Mouse (Mus musculus): ENCODE data around the gene Tmem170.
"Not testable (repeated sequence)": the region's sequence is repeated elsewhere in the genome, so short reads cannot be mapped to it uniquely, and the experiment has no call there.

The Tmem170 gene

DNA sequence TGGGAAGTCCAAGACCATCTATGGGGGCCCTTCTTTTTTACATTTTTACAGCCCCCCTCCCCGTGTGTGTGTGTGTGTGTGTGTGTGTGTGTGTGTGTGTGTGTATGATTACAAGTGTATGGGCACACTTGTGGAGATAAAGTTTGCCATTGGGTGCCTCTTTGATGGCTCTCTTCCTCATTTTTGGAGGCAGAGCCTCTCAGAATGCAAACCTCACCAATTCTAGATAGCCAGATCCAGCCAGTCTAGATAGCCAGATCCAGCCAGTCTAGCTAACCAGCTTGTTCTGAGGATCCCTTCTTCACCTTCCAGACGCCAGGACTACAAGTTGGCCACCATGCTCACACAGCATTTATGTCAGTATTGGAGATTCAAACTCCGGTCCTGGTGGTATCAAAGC, 5.3 kb downstream of the Tmem170 start:
- DNase-seq = no peak

DNA sequence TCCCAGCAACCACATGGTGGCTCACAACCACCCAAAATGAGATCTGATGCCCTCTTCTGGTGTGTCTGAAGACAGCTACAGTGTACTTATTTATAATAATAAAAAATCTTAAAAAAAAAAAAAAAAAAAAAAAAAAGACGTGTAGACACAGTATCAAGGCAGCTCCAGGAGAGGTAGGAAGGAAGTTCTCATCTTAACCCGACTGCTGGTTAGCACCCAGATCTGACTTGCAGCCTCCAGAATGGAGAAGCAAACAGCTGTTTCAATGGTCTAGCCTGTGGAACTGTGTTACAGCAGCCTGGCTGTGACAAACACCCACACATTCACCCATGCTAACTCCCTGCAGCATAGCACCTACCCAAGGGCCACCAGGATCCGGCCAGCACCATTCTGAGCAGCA, 6.2 kb downstream of the Tmem170 start:
- DNase-seq = no peak

DNA sequence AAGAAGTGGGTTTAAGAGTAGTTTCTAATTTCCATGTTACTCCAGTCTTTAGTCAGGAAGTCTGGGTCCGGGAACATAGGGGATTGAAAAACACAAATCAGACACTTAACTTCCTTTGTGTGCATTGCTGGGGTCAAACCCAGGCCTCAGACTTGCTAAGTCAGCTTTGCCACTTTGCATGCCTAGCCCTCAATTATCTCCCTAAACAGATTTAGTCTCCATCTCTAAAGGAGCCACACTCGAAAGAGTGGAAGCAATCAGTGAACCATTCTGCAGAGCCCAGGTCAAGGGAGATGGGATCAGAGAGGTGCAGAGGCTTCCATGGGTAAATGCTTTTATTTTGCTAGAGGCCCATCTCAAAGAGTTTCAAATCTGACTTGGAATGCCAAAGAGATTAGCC, 7.9 kb downstream of the Tmem170 start:
- DNase-seq = no peak

DNA sequence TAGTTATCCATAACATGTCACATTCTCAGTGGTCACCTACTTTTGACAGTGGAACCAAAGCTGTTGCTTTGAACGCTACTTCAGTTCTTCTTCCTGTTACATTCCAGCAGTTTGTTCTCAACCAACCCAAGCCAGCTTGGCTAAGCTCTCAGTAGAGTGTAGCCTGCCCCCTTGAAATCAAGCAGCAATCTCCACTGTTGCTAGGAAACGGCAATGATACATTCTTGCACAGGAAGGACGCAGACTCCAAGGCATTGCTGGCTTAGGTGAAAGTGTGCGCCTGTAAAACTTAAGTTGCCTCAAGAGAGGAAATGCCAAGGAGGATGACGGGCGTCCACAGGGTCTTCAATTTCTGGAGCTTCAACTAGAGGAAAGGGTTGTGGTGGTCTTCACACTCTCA, 10.7 kb downstream of the Tmem170 start:
- no peak for DNase-seq

DNA sequence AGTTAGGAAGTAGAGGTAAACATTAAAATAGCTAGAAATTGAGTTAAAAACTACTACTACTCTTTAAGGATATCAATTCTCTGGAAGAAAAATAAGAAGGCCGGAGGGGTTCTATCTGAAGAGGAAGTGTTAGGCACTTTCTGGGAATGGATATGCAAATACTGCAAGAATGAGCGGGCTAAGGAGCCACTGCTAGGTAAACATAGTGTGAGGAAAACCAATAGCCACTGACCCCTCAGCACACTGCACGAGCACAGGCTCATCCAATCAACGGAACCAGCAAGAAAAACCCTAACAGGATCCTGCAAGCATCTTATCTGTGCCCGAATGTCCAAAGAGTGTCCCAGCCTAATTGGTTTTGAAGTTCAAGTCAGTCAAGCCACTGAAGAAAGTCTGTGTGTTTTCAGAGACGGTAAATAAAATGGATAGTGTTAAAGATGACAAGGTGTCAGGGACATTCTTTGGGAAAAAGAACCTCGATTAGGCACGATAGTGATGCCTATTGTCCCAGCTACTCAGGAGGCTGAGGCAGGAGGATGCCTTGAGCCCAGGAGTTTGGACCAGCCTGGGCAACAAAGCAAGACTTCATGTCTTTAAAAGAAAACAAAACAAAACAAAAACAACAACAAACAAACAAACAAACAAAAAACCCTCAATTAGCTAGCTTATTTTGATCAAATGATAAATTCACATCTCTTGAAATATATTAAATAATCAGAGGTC, 11.3 kb downstream of the Tmem170 start:
- DNase-seq = no peak

DNA sequence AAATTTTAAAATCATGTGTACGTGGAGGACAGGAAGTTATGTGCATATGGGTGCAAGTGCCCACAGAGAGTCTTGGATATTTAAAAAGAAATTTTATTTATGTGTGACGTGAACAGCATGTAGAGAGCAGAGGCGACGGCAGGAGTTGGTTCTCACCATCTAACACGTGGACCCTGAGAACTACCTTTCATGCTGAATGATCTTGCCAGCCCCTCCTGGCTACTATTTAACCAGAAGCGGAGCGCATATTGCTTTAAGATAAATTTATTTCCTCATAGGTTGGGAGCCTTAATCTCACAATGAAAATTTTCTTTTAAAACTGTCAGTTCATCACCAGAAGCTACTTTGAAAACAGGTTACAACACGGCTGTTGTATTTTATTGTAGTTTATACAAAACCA, 11.9 kb downstream of the Tmem170 start:
- DNase-seq = no peak

DNA sequence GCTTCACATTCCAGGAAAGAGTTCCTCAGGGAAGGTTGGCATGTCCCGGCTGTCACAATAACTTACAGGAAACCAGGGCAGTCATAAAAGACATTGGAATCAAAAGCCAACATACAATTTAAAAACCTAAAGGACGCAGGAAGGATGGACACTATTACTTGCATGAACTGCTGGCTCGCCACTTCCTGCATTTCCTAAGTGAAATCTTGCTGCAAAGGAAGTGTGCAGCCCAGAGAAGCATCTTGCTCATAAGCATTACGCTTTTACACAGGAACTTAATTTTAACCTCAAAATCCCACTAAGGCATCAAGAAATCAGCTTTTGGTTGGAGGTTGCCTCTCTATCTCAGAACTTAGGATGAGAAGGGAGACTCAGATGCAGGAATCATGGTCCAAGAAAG, 13.3 kb downstream of the Tmem170 start:
- DNase-seq = no peak

DNA sequence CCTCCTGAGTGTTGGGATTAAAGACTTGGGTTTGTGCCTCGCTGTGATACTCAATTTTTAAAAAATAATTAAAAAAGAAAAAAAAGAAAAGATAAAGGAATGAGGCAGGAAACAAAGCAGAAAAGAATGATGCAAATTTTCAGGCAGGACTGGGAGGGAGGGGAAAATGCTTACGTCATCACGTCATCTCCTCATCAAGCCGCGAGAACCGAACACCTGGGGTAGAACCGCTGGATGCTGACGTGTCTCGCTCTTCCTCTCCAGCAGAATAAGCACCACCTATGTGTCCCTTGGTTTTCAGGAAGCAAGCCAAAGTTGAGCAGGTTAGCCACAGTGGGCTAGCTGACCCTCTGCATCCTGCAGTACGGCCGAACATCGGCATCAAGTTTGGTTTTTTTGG, 20.6 kb downstream of the Tmem170 start:
- no peak for DNase-seq

DNA sequence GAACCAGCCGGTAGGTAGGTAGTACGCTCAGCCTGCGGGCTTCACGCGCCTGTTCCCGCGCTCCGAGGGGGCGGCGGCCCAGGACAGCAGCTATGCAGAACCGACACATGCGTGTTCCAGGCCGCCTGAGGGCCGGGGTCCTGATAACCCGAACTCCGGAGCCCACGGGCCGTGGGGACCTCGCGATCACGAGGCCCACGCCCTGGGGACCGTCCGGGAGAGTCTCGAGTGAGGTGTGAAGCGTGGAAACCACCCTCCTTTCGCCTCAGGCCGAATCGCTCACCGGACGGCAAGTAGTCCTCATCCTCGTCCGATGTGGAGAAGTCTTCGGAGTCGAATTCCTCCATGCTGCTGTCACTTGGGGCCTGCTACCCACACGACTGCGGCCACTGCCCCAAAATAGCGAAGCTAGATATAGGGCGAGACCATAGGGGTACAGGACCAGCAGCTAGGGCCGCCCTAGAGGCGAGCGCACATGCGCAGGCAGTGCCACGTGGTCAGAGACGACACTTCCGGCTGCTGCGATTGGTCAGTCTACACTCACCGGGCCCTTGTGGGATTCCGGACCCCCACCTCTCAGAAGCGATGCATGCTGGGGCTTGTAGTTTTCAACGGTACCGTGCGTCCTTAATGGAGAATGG, 22.6 kb downstream of the Tmem170 start, which contains the start of gene Cfdp1:
Cfdp1 (minus strand) TSS at position 431 of the 641 bp plus-strand sequence.
- peak; percentile 92 for DNase-seq

DNA sequence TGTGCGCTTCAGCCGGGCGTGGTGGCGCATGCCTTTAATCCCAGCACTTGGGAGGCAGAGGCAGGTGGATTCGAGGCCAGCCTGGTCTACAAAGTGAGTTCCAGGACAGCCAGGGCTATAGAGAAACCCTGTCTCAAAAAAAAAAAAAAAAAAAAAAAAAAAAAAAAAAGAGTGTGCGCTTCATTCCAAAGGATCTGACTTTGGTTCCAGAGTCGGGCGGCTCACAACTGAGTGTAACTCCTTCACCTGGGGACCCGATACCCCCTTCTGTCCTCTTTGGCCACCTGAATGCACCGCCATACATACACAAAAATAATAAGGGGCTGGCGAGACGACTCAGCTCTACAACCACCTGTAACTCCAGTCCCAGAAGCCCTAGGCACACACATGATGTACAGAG, 23.3 kb downstream of the Tmem170 start:
- not testable (repeated sequence) for DNase-seq

DNA sequence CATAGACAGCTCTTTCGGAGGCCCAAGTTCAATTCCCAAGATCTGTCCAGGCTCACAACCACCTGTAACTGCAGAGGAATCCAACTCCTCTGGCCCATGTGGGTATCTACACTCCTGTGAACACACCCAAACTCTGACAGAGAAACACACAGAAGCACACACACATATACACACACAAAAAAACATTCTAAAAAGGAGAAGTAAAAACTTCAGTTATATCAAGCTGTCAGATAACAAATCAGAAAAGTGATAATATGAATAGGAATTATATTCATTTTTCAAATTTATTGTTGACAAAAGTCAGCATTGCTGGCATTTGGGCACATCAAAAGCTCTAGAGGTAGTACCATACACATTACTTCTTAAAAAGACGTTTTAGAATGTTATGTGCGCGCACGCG, 29.8 kb downstream of the Tmem170 start:
- no peak for DNase-seq

DNA sequence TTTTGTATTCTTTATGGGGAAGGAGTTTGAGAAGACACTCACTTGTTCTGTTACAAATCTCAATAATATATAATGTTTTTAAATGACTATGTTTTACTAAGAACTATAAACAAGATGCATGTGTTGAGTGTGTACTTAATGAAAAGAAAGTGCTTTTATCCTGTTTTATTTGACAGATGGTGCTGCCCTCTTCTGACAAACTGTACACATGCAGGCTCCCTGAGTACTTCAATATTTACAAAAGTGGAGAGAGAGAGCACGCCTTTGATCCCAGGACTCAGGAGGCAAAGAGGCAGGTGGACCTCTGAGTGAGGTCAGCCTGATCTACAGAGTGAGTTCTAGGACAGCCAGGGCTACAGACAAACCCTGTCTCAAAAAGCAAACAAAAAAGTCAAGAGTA, 41.0 kb downstream of the Tmem170 start:
- no peak for DNase-seq

DNA sequence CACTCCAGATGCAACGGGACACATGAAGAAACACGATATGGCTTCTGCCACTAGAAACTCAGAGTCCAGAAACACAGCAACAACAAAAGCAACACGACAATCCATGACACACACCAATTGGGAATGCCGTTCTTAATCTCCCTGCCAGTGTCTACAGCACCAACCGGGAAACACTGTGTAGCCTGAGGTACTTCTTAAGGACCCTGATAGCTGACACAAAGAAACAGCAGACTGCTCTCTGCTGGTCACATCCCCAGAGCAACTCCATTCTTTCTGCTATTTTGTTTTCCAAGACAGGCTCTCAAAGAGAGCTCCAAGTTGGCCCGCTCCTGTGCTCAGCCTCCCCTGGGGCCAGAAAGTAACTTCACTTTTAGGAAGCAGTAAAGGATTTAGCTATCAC, 42.5 kb downstream of the Tmem170 start:
- no peak for DNase-seq

DNA sequence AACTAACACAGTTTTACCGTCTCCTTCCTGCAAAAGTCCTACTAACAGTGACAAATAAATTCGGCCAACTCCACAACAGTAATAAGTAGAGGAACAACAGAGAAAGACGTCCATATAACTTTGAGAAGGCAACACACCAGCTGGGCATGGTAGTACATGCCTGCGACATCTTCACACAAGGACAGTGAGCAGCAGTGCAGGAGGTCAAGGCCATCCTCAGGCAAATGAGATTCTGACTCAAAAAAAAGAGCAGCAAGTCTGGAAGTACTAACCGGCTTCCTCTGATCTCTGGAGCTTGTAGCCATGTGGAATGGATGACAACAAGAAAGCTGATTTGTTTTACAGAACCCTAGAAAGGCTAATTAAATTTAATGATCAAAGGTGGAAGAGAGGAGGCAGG, 43.6 kb downstream of the Tmem170 start:
- DNase-seq = no peak

DNA sequence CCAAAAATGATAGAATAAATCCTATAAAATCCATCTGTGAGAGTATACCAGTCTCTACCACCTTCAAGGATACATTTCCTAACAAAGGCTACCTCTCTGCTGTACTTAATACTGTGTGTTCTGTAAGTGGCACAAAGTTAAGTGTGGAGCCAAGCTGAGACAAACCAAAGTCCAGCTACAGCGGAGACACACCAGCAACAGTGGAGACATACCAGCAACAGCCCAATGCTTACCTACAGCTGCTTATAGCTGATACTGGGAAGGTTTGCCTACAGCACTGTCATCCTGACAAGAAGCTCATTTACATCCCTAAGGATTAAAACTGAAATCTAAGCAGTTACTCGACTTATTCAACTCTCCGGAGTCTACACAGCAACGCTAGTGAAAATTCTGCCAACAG, 44.6 kb downstream of the Tmem170 start:
- DNase-seq = no peak

DNA sequence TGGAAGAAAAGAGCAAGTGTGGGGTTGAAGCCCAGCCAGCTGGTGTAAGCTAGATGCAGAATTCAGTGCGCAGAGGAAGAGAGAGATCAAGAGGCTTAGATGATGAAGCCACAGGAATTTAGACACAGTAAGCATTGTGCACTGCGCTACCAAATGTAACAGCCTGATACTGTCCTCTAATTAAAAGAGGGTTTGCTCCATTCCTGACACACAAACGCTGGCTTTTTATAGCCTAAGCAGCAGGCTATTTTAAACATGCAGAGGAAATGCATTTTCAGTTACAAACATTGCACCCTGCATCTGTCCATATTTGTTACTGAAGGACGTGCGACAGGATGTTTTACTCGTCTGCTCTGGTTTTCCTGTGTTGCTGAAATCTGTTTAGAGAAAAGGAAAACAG, 48.0 kb downstream of the Tmem170 start:
- no peak for DNase-seq

DNA sequence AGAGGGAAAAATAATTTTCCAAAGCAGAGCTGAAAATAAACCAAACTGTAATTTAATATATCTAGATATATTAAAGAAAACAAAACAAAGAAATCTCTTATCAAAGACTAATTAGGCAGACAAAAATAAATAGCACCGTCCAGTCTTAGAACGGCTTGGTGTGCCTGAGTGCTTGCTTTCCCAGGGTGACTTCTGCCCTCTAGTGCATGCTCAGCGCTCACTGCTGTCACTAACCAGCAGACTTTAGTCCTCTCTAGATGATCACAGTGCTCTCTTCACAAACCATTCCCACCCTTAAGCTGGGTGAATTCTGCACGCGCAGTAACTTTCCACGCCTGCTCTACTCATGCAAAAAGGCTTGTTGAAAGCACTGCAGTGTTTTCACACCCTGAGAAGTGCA, 51.3 kb downstream of the Tmem170 start:
- peak; percentile 24 for DNase-seq

DNA sequence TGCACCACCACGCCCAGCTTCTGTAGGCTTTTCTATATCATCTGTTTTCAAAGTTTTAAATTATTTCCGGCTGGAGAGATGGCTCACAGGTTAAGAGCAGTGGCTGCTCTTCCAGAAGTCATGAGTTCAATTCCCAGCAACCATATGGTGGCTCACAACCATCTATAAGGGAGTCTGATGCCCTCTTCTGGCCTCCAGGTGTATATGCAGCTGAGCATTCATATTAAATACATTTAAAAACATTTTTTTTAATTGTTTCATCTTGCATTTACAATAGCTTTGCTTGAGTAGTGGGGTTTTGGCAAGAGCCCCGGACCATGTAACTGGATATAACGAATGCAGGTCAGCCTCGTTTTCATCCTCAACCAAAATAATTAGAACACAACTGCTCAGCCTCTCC, 52.2 kb downstream of the Tmem170 start:
- DNase-seq = no peak

DNA sequence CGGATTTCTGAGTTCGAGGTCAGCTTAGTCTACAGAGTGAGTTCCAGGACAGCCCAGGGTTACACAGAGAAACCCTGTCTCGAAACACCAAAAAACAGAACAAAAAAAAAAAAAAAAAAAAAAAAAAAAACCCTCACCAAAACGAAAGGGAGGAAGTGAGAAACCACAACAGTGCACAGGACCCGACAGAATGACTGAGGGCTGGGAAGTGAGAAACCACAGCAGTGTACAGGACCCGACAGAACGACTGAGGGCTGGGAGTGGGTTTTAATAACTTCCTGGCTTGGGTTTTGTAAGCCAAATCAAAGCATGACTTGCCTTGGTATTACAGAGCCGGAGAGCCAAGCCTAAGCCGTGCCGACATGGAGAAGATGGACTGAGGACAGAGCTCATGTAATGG, 55.4 kb downstream of the Tmem170 start:
- no peak for DNase-seq

DNA sequence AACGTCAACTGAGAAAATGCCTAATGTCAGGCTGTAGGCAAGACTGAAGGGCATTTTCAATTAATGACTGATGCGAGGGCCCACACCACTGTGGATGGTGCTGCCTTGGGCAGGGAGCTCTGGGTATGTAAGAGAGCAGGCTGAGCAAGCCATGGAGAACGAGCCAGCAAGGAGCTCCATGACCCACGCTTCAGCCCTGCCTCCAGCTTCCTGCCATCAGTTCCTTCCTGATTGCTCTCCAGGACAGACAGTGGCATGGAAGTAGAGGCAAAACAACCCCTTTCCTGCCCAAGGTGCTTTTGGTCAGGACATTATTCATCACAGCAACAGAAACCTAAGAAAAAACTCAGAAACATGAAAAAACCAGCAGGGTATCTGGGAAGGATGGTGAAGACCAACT, 55.9 kb downstream of the Tmem170 start:
- DNase-seq = no peak

DNA sequence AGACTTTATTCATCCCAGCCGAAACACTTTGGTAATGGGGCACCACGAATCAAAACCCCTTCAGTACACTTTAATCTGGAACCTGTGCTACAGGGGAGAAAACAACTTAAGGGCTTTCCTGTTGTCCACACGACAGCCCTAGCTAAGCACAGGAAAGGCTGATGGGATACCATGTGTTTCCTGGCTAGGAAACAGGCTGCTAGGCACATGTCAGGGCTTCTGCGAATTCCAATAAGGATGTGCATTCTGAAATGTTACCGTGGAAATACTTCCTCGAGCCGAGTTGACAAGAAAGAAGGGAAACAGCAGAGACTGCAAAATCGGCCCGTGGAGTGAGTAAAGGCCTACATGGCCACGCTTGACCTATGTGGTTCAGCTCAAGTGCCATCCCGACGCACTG, 56.5 kb downstream of the Tmem170 start:
- no peak for DNase-seq

DNA sequence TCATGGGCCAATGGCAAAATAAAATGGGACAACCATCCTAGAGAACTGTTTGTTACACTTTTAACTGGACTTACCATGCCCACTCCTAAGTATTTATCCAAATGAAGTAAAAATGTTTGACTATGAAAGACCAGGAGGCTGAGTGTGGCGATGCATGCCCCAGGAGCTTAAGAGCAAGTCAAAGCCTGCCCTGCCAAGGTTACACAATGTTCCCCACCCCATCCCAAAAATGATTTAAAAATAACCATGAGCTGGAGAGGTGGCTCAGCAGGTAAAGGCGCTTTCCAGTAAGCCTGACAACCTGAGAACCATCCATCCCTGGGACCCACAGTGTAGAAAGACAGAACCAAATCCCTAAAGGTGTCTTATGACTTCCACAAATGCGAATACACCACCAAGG, 58.0 kb downstream of the Tmem170 start:
- DNase-seq = no peak

DNA sequence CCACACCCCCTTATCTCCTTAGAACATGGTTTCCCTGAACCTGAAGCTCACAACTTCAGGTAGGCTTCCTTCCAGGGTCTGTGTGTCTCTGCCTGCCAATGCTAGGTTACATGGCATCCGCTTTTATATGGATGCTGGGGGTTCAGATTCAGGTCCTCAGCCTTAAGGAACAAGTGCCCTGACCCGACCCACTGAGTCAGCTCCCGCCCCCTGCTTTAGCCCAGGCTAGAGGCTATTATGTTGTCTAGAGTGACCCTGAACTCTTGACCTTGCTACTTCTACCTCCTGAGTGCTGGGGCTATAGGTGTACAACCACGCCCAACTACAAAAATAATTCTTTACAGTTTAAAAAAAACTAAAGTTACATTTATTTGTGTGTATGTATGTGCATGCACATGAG, 61.5 kb downstream of the Tmem170 start:
- DNase-seq = no peak

DNA sequence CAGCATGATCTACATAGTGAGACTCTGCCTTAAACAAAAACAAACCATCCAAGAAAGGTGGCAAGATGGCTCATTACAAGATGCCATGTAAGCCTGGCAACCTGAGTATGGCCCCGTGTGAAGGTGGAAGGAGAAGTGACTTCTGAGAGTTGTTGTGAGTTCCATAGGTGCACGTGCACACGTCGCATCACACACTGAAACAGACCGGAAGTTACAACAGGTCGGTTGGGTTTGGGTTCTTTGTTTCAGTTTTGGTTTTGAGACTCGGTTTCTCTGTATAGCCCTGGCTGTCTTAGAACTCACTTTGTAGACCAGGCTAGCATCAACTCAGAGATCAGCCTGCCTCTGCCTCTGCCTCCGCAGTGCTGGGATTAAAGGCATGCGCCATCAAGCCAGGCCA, 62.7 kb downstream of the Tmem170 start:
- no peak for DNase-seq

Data from cerebellum, adult 11 months (tissue).